Mouse (Mus musculus): ENCODE data around the gene Grhpr. TPM values are rescaled to one million over a fixed set of nuclear protein-coding genes. Genes with fewer than 3 reads are reported as not detected.

The Grhpr gene
- polyA plus RNA-seq, 1 experiment from 2014 or later: 31.6 TPM

- H3K4me3 ChIP-seq: no peak overlapping the region
- H3K36me3 ChIP-seq: no peaks in the 10 kb centered on the region
- H3K4me1 ChIP-seq: no peaks in the 10 kb centered on the region
- no peak for ATAC-seq (ENCODE audit: low FRiP score, low read depth)
- WGBS: 72% methylated on average over 9 of the region's 9 CpGs
- H3K4me2 ChIP-seq (replicated peaks): no peak overlapping the region
- no peaks in the 10 kb centered on the region for H3K27me3 ChIP-seq
- H3K9ac ChIP-seq (replicated peaks): no peak overlapping the region
- H3K9me3 ChIP-seq: no peaks in the 10 kb centered on the region
- H3K27ac ChIP-seq (replicated peaks): no peak overlapping the region
Measured at GRCm38 (mm10) chr4:44953041-44953440, 28.2 kb upstream of the Grhpr start.

GRCm38 (mm10) chr4:44958776-44959175 is 22.4 kb upstream of the Grhpr start:
- H3K27me3 ChIP-seq: no peaks in the 10 kb centered on the region
- 90% methylated on average over 9 of the region's 9 CpGs for WGBS
- H3K4me2 ChIP-seq (replicated peaks): no peak overlapping the region
- H3K4me1 ChIP-seq: no peaks in the 10 kb centered on the region
- H3K9ac ChIP-seq (replicated peaks): no peak overlapping the region
- no peak overlapping the region for H3K27ac ChIP-seq (replicated peaks)
- no peak overlapping the region for H3K4me3 ChIP-seq
- H3K9me3 ChIP-seq: no peaks in the 10 kb centered on the region
- no peaks in the 10 kb centered on the region for H3K36me3 ChIP-seq
- no peak for ATAC-seq (ENCODE audit: low FRiP score, low read depth)

GRCm38 (mm10) chr4:44959220-44959619 is 22.0 kb upstream of the Grhpr start:
- no peaks in the 10 kb centered on the region for H3K36me3 ChIP-seq
- H3K27ac ChIP-seq (replicated peaks): no peak overlapping the region
- no peaks in the 10 kb centered on the region for H3K9me3 ChIP-seq
- ATAC-seq (ENCODE audit: low FRiP score, low read depth): no peak
- no peak overlapping the region for H3K4me2 ChIP-seq (replicated peaks)
- no peak overlapping the region for H3K4me3 ChIP-seq
- H3K4me1 ChIP-seq: no peaks in the 10 kb centered on the region
- H3K9ac ChIP-seq (replicated peaks): no peak overlapping the region
- WGBS: 94% methylated on average over 13 of the region's 13 CpGs
- H3K27me3 ChIP-seq: no peaks in the 10 kb centered on the region

GRCm38 (mm10) chr4:44963156-44963555 is 18.0 kb upstream of the Grhpr start:
- Histone ChIP-seq H3K4me1 (no peaks in the 10 kb centered on the region), H3K4me2 (replicated peaks) (no peak overlapping the region), H3K9ac (replicated peaks) (no peak overlapping the region), H3K36me3 (no peaks in the 10 kb centered on the region), H3K27ac (replicated peaks) (no peak overlapping the region), H3K9me3 (no peaks in the 10 kb centered on the region), H3K4me3 (no peak overlapping the region), H3K27me3 (no peaks in the 10 kb centered on the region)
- ATAC-seq (ENCODE audit: low FRiP score, low read depth): no peak
- WGBS: 77% methylated on average over 11 of the region's 11 CpGs

- WGBS: 83% methylated on average over 2 of the region's 2 CpGs
- no peak for ATAC-seq (ENCODE audit: low FRiP score, low read depth)
Measured at GRCm38 (mm10) chr4:44965175-44965574, 16.0 kb upstream of the Grhpr start.

GRCm38 (mm10) chr4:44965736-44966135 is 15.5 kb upstream of the Grhpr start:
- Histone ChIP-seq H3K36me3 (no peaks in the 10 kb centered on the region), H3K27me3 (no peaks in the 10 kb centered on the region), H3K4me2 (replicated peaks) (no peak overlapping the region), H3K27ac (replicated peaks) (no peak overlapping the region), H3K4me1 (0 out of 2 replicates have a peak, but pooled peaks cover 2% of the 10 kb centered on the region), H3K9me3 (no peaks in the 10 kb centered on the region), H3K9ac (replicated peaks) (no peak overlapping the region), H3K4me3 (no peak overlapping the region)
- ATAC-seq (ENCODE audit: low FRiP score, low read depth): no peak
- 91% methylated on average over 3 of the region's 3 CpGs for WGBS

More at GRCm38 (mm10) chr4:44965175-44965574, 16.0 kb upstream of the Grhpr start:
- H3K9ac ChIP-seq (replicated peaks): no peak overlapping the region
- H3K4me3 ChIP-seq: no peak overlapping the region
- no peaks in the 10 kb centered on the region for H3K27me3 ChIP-seq
- H3K4me2 ChIP-seq (replicated peaks): no peak overlapping the region
- H3K4me1 ChIP-seq: no peaks in the 10 kb centered on the region
- H3K36me3 ChIP-seq: no peaks in the 10 kb centered on the region
- no peaks in the 10 kb centered on the region for H3K9me3 ChIP-seq
- H3K27ac ChIP-seq (replicated peaks): no peak overlapping the region

GRCm38 (mm10) chr4:44967402-44967801 is 13.8 kb upstream of the Grhpr start:
- no peak for ATAC-seq (ENCODE audit: low FRiP score, low read depth)

GRCm38 (mm10) chr4:44970056-44970455 is 11.1 kb upstream of the Grhpr start:
- H3K4me1 ChIP-seq: peaks cover 11% of the 10 kb centered on the region; the same call in 1 of the 2 replicates
- no peak overlapping the region for H3K4me2 ChIP-seq (replicated peaks)
- H3K36me3 ChIP-seq: no peaks in the 10 kb centered on the region
- H3K9ac ChIP-seq (replicated peaks): no peak overlapping the region
- ATAC-seq (ENCODE audit: low FRiP score, low read depth): no peak
- H3K27me3 ChIP-seq: no peaks in the 10 kb centered on the region; the same call in 1 of the 2 replicates
- WGBS: 92% methylated on average over 7 of the region's 7 CpGs
- H3K4me3 ChIP-seq: no peak overlapping the region
- H3K27ac ChIP-seq (replicated peaks): no peak overlapping the region
- no peaks in the 10 kb centered on the region for H3K9me3 ChIP-seq

More at GRCm38 (mm10) chr4:44967402-44967801, 13.8 kb upstream of the Grhpr start:
- no peaks in the 10 kb centered on the region for H3K9me3 ChIP-seq
- 85% methylated on average over 8 of the region's 8 CpGs for WGBS
- no peaks in the 10 kb centered on the region; the same call in 1 of the 2 replicates for H3K27me3 ChIP-seq
- H3K36me3 ChIP-seq: no peaks in the 10 kb centered on the region
- no peak overlapping the region for H3K4me3 ChIP-seq
- no peak overlapping the region for H3K9ac ChIP-seq (replicated peaks)
- H3K27ac ChIP-seq (replicated peaks): no peak overlapping the region
- 0 out of 2 replicates have a peak, but pooled peaks cover 5% of the 10 kb centered on the region for H3K4me1 ChIP-seq
- no peak overlapping the region for H3K4me2 ChIP-seq (replicated peaks)

- Histone ChIP-seq H3K9ac (replicated peaks) (no peak overlapping the region), H3K27ac (replicated peaks) (no peak overlapping the region), H3K9me3 (no peaks in the 10 kb centered on the region), H3K4me2 (replicated peaks) (no peak overlapping the region), H3K4me1 (peaks cover 11% of the 10 kb centered on the region; the same call in 1 of the 2 replicates), H3K36me3 (no peaks in the 10 kb centered on the region), H3K27me3 (no peaks in the 10 kb centered on the region; the same call in 1 of the 2 replicates), H3K4me3 (no peak overlapping the region)
- ATAC-seq (ENCODE audit: low FRiP score, low read depth): no peak
- 21% methylated on average over 10 of the region's 10 CpGs for WGBS
Measured at GRCm38 (mm10) chr4:44970612-44971110, 10.5 kb upstream of the Grhpr start.

- no peak overlapping the region for H3K9ac ChIP-seq (replicated peaks)
Measured at GRCm38 (mm10) chr4:44973450-44973849, 7.7 kb upstream of the Grhpr start.

GRCm38 (mm10) chr4:44973871-44974270 is 7.3 kb upstream of the Grhpr start:
- Histone ChIP-seq H3K9me3 (no peaks in the 10 kb centered on the region), H3K4me2 (replicated peaks) (peak overlapping the region; percentile 31), H3K4me1 (peaks cover 11% of the 10 kb centered on the region; the same call in 1 of the 2 replicates), H3K36me3 (no peaks in the 10 kb centered on the region), H3K27me3 (no peaks in the 10 kb centered on the region; the same call in 1 of the 2 replicates), H3K9ac (replicated peaks) (no peak overlapping the region), H3K4me3 (no peak overlapping the region), H3K27ac (replicated peaks) (no peak overlapping the region)
- 0 out of 2 replicates have a peak, but pooled peaks have one; percentile 16 for ATAC-seq (ENCODE audit: low FRiP score, low read depth)
- 61% methylated on average over 14 of the region's 14 CpGs for WGBS

More at GRCm38 (mm10) chr4:44973450-44973849, 7.7 kb upstream of the Grhpr start:
- no peaks in the 10 kb centered on the region for H3K9me3 ChIP-seq
- no peak for ATAC-seq (ENCODE audit: low FRiP score, low read depth)
- no peaks in the 10 kb centered on the region for H3K36me3 ChIP-seq
- H3K4me2 ChIP-seq (replicated peaks): peak overlapping the region; percentile 31
- no peak overlapping the region for H3K4me3 ChIP-seq
- WGBS: 12% methylated on average over 9 of the region's 9 CpGs
- H3K27me3 ChIP-seq: no peaks in the 10 kb centered on the region; the same call in 1 of the 2 replicates
- no peak overlapping the region for H3K27ac ChIP-seq (replicated peaks)
- H3K4me1 ChIP-seq: peaks cover 11% of the 10 kb centered on the region; the same call in 1 of the 2 replicates

- no peak overlapping the region for H3K4me2 ChIP-seq (replicated peaks)
- H3K4me3 ChIP-seq: no peak overlapping the region
- H3K36me3 ChIP-seq: no peaks in the 10 kb centered on the region
- H3K9ac ChIP-seq (replicated peaks): no peak overlapping the region
- no peaks in the 10 kb centered on the region; the same call in 1 of the 2 replicates for H3K27me3 ChIP-seq
- peaks cover 11% of the 10 kb centered on the region; the same call in 1 of the 2 replicates for H3K4me1 ChIP-seq
- H3K27ac ChIP-seq (replicated peaks): no peak overlapping the region
- no peaks in the 10 kb centered on the region for H3K9me3 ChIP-seq
- no peak for ATAC-seq (ENCODE audit: low FRiP score, low read depth)
- WGBS: 77% methylated on average over 8 of the region's 8 CpGs
Measured at GRCm38 (mm10) chr4:44974331-44974730, 6.9 kb upstream of the Grhpr start.

Data from midbrain, embryonic 12.5 days (tissue).